Mouse (Mus musculus) T-helper 17 cell (primary cell): ENCODE data around the gene Wdr5.

ENCODE experiments used
- in situ Hi-C, 2 experiments: fragments of 300-600 bp; cut with MboI, MseI; formaldehyde crosslinking; loops; 1 replicate in 1 of 2; 2 replicates in 1 of 2; pipeline ENCODE4 v1.15.1; 2025; ENCODE audit warnings: high pct_unique_total_duplicates in 2 of 2

Wdr5 gene

DNA sequence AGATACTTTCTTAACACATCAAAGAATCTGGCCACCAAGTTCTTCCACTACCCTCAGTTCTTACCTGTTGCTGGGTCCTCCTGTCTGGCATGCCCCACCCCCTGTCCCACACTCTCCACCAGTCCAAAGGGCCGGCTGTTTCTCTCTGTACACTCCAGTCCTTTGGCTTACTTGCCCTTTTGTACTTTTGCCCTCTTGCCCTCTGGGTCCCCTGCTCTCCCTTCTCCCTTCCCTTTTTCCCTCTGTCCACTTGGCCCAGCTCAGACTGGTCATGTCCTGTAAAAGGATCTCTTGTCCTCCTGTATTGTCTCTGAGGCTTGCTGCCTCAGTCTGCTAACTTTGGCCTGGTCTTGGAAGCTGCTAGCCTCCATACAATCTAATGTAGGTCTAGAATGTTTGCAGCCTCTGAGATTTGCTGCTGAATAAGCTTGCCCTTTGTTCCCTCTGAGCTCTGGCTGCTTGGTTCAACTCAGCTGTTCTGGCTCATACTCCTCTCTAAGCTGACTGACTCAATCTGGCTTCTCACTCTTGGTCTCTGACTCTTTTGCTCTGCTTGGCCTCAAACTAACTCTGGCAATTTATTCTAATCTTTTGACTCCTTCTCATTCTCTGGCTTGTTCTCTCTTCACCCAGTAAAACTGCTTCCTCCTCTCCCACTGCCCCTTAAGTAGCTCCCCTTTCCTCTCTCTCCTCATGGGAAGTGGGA, 33.9 kb downstream of the Wdr5 start:
- in situ Hi-C loops: no loop called here

DNA sequence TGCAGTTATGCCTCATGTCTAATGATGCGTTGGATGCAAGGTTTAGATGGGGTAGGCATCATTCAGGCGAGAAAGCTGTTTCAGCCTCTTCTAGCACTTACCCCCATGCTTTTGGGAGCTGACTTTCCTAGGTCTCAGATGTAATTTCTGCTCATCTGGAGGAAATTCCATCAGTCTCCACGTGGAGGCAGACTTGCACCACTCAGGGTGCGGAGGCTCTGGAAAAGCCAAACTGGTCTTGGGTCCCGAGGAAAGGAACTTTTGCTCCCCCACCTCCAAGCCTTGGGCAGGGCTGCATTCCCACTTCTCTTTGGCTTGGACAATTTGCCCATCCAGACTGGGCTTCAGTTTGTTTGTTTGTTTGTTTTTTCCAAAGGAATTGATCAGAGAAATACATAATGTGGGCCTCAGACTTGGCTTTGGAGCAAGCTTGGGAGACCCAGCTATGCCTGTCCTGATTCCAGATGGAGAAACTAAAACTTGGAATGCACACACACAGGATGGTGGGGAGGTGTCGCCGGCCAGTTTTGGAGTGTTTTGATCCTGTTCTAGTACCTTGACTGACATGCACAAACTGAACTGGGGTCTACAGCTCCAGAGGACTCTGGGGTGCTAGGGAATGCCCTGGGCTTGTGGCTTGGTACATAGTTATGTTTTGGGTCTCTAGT, 37.8 kb downstream of the Wdr5 start:
- in situ Hi-C loops: loop anchor here (5.0 kb wide), 1 partner anchor 215 kb away; no protein-coding TSS in a partner anchor

DNA sequence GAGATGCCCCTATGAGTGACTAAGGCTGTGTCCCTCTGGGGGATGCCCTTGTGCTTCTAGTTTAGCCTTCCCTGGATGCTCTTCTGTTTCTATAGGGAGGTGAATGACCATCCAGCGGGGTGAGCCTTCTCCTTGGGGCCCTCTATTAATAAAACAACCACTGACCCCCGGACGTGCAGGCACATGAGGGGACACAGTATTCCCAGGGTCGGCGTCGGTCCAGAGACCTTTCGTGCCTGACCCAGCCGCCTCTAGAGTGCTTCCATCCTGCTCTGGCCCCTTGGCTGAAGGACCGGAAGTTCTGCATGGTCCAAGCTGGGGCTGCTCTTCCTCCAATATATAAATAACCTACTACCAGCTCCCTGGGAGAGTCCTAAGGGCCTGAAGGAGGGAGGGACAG, 39.4 kb downstream of the Wdr5 start:
- in situ Hi-C loops: loop anchor here (5.0 kb wide), 1 partner anchor 213 kb away; no protein-coding TSS in a partner anchor

DNA sequence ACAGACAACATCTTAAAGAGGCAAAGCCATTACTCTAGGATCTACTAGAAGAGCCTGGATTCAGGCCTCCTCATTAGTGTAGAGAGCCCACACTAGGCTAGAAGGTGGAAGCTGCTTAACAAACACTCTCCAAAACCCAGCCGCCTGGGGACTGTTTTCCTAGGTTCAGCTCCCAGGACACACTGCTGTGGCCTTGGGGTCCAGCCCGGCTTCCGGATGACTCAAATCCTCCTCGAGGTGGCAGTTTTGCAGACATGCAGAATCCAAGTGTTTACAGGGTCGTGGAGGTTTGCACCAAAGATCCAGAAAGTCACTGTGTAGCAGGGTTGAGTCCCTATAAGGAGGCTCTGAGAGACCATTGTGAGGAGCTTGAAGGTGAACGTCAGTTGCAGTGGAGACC, 42.0 kb downstream of the Wdr5 start:
- in situ Hi-C loops: no loop called here

DNA sequence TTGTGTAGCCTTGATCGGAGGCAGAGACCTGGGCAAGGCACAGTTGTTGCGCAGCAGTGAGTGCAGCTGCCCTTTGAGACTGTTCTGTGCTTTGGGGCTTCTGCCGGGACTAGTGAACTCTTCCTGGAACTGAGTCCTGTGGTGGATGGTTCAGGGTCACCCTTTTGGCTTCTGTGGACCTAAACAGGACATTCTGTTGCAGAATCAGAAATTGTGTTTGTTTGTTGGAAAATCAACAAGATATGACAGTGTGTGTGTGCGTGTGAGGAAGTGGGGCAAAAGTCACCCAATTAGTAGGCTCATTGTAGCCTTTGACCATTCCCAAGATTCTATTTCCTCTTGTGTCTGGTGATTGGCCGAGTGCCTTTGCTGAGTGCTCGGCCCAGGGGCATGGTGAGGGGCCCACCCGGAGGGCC, 45.8 kb downstream of the Wdr5 start:
- in situ Hi-C loops: no loop called here

DNA sequence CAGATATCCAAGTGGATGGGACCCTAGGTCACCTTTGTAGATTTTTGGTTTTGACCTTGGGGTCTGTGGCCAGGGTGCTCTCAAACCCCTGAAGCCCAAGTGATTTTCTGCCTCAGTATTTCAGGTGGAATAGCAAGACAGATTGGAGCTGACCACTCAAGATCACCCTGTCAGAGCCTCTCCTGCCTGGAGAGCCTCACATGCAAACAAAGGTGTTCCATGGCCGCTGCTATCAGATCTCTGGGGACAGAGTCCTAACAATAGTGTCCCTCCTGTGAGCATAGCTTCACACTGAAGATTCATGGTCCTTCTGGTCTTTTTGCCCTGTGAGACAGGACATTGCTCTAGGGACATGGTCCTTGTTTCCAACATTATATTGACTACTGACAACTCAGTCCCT, 46.2 kb downstream of the Wdr5 start:
- in situ Hi-C loops: no loop called here

DNA sequence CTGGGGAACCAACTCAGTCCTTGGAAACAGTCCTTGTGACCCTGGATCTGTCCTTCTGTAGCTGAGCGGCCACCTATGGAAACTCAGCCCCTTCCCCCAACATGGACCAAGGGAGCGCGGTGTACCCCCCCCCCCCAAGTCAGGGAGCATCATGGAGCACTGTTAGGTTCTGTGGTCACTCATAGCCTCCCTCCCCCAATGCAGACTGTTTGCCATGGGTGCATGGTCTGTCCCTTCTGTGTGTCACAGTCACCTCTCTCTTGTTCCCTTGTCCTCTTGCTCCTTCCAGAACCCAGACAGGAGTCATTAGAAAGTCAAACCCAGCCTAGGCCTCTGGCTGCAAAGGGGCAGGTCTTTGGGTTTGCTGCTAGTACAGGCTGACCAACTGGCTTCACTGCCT, 46.9 kb downstream of the Wdr5 start:
- in situ Hi-C loops: no loop called here

GRCm38 (mm10) chr2:27563641-27564148, 48.7 kb downstream of the Wdr5 start:
- in situ Hi-C loops: no loop called here

- in situ Hi-C loops: no loop called here
Observed at GRCm38 (mm10) chr2:27564694-27565093, 49.7 kb downstream of the Wdr5 start.

DNA sequence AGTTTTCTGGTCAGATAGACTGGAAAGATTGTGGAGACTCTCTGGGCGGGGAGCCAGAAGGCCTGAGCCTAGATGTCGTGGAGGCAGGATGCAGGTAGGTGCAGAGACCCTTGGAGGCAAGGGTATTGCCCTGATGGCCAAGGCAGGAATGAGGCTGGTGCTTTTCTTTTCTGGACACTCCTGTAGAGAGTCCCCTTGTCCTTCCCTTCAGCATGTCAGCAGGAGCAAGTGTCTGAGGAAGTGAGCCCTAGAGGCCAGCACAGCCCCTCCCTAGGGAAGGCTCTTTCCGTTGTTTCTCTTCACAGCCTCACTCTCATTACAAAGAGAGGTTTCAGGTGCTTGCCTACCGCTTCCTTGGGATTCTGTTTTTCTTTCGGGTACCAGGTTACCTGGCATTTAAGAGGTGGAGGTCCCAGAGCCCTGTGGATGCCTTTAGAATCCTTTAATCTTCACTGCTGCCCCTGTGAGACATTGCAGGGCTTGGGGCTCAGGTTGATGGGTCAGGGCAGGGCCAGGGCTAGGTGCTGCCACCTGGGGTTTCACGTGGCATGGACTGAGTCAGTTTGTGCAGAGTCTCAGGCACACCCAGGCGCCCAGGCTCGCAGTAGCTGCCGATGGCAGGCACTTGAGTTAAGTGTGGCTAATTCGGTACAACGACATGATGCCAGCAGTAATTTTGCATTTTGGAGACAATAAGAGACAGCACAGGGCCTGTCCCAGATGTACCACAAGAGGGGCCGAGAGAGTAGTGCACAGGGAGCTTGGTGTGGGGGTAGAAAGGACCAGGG, 50.6 kb downstream of the Wdr5 start:
- in situ Hi-C loops: no loop called here

GRCm38 (mm10) chr2:27570856-27571255, 55.9 kb downstream of the Wdr5 start:
- in situ Hi-C loops: no loop called here

DNA sequence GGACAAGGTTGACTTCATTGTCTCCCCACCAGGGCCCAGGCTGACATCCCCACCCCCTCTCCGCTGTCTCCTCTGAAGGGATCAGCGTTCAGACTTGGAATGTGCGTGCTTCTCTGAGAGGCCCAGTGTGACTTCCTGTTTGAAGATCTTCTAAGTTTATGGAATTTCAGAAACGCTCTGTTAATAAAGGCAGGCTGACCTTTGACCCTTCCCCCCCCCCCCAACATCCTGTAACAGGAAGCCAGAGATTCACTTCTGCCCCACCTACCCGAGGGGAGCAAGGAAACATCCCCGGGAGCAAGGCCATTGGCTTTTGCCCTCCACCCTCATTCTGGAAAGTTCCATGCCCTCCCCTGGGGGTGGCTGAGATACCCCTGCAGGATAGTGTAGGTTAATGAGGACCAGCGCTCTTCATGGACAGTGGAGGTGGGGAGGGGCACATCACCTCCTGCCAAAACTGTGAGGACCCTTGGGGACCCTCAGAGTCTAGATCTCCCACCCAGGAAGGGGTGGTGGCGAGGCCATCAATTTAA, 57.4 kb downstream of the Wdr5 start:
- in situ Hi-C loops: no loop called here

GRCm38 (mm10) chr2:27572928-27573627, 58.1 kb downstream of the Wdr5 start:
- in situ Hi-C loops: no loop called here

DNA sequence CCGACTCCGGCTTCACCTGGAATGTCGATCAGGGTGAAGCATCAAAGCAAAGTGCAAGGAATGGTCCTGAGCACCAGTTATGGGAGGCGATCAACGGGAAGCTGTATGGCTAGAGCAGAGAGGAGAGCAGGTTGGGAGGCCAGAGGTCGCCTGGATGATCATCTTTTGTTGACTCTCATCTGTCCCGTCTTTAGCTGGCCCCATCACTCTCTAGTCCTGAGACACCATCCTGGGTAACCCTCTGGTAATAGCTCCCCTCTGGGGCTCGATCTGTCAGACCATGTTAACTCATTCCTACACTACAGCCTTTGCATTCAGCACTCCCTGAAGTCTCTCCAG, 58.6 kb downstream of the Wdr5 start:
- in situ Hi-C loops: no loop called here

- in situ Hi-C loops: no loop called here
Observed at GRCm38 (mm10) chr2:27576416-27576815, 61.5 kb downstream of the Wdr5 start.

DNA sequence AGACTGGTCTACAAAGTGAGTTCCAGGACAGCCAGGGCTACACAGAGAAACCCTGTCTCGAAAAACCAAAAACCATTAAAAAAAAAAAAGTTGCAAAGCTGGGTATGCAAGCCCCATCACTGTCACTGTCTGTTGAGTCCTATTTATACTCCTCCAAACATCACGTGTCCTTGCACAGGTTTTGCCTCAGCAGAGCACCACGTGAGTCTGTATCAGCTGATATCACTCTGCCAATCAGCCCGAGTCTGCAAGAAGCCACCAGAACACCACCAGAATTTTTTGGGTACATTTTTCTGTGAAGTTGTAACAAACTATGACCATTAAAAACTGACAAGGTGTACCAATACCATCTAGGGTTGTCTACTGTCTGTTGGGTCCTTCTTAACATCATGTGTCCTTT, 63.6 kb downstream of the Wdr5 start:
- in situ Hi-C loops: no loop called here

GRCm38 (mm10) chr2:27582112-27582511, 67.2 kb downstream of the Wdr5 start:
- in situ Hi-C loops: no loop called here

DNA sequence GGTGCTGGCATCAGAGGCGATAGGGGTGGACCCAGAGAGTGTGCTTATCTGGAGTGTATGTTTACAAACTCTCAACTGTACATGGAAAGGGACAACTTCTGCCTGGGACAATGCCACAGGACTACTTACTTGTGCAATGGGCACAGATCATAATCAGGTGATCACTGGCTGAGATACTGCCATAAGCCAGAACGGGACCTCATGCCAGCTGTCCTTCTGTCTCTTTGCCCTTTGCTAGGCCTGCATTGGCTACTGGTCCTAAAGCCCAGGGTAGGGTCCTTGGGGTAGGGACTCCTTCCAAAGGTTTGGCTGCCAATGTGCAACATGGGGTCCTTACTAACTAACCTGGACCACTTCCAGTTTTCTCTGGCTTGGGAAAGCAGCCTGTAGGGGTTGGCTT, 68.1 kb downstream of the Wdr5 start:
- in situ Hi-C loops: no loop called here

GRCm38 (mm10) chr2:27584546-27584945, 69.6 kb downstream of the Wdr5 start:
- in situ Hi-C loops: no loop called here
